Mouse (Mus musculus) c-Kit-negative CD71-positive TER-119-positive erythroid progenitor cells, embryonic 14.5 days (primary cell): ENCODE data around the gene Gm36210.
A peak's percentile ranks its signal among the peaks of the same experiment; 100 is the strongest.
"Not testable (repeated sequence)": the region's sequence is repeated elsewhere in the genome, so short reads cannot be mapped to it uniquely, and the experiment has no call there.

Source experiments
- DNase-seq: peaks from one replicate; pipeline ENCODE4 v3.0.0-alpha.2; 2013; ENCODE audit warnings: low read depth, low spot score

Gm36210 gene

GRCm38 (mm10) chr7:4886680-4887079, 19.6 kb downstream of the Gm36210 start:
- DNase-seq, result no peak

- not testable (repeated sequence) for DNase-seq
These were observed 27.3 kb downstream of the Gm36210 start for GRCm38 (mm10) chr7:4879036-4879435.

- DNase-seq, result no peak
These were observed 28.1 kb downstream of the Gm36210 start for GRCm38 (mm10) chr7:4878186-4878585.

DNA sequence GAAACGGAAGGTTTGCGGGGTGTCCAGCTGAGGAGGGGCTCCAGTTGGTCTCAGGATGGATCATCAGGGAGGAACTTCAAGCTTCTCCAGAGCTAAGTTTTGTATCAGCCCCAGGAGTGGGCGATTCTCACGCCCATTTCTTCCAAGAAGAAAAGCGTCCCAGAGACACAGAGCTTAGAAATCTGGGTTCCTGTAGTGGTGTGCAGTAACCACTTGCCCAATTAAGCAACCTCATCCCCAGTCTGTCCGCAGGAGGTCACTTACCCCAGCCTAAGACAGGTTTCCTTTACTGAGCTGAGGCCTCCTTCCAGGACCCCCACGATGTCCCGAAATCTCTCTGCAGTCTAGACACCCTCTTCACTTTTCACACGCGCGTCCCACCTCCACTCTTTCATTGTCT, 29.1 kb downstream of the Gm36210 start:
- DNase-seq, result no peak

GRCm38 (mm10) chr7:4876753-4877221, 29.5 kb downstream of the Gm36210 start, which contains the start of gene Isoc2a:
TSS of gene Isoc2a (plus strand) at chr7:4877153.
- DNase-seq, result peak; percentile 86

DNA sequence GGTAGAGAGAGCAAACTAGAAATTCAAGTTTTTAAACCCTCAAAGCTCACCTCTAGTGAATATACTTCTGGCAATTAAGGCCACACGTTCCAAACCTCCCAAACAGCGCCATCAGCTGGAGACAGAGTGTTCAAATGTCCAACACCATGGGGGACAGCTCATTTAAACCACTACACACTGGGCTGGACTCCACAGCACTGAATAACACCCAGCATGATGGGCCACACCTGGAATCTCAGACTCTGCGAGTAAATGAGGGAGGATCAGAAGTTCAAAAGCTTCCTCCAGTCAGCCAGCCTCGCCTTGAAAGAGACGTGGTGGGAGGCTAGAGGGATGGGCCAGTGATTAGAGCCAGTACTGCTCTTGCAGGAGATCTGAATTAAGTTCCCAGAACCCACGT, 36.2 kb downstream of the Gm36210 start, which contains the start of gene Isoc2b:
Gene Isoc2b, minus strand, starts transcription at position 126 of the 400 bp plus-strand sequence.
- no peak for DNase-seq

DNA sequence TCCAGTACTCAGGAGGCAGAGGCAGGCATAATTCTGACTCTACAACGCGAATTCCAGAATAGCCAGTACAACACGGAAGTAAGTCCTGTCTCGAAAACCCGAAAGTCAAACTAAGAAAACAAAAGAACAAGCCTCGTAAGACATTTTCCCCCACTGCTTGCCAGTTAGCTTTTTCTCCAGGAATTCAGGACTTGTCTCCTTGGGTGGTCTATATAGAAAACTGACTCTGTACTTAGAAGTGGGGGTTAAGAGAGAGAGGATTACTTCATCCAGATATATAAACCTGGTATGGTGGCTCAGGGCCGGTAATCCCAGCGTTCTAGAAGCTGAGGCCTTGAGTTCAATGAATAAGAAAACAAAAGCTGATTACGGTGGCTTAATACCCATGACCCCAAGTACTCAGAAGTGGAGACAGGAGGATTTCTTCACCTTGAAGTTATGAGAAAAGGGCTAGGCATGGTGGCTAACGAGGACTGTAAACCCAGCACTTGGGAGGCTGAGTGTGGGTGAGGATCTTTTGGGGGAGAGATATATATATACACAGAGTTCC, 39.6 kb downstream of the Gm36210 start:
- DNase-seq, result no peak

- peak; percentile 97 for DNase-seq
These were observed 40.5 kb downstream of the Gm36210 start for GRCm38 (mm10) chr7:4865579-4866493.

- no peak for DNase-seq
These were observed 41.2 kb downstream of the Gm36210 start for GRCm38 (mm10) chr7:4865090-4865489.

DNA sequence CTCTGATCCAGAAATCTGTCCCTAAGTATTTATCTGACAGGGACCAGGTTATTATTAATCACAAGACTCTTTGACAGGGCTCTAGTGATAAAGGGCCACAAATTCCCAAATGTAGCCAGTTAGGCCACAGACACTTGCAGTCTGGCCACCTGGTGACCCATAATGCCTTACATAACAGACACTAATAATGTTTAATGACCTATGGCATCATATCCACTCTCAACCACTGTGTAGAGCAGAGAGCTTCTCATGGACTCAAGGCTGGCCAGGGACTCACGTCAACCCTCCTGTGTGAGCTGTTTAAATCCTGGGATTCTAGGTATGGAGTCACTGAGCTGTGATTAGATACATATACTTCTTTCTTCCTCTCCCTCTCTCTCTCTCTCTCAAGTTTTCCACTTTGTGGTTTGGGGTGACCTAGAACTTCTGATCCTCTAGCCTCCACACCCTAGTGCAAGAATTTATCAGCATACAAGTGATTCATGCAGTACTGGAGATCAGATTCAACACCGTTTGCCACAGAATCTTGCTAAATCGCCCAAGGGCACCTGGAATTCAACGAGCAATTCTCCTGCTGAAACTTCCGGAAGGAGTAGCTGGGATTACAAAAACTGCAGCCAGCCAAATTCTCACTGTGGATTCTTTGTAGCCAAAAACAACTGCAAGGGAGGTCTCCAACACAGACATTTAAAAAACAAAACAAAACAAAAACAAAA, 42.0 kb downstream of the Gm36210 start:
- no peak for DNase-seq

- DNase-seq, result no peak
These were observed 42.7 kb downstream of the Gm36210 start for GRCm38 (mm10) chr7:4863541-4864080.

GRCm38 (mm10) chr7:4863041-4863440, 43.3 kb downstream of the Gm36210 start:
- no peak for DNase-seq

DNA sequence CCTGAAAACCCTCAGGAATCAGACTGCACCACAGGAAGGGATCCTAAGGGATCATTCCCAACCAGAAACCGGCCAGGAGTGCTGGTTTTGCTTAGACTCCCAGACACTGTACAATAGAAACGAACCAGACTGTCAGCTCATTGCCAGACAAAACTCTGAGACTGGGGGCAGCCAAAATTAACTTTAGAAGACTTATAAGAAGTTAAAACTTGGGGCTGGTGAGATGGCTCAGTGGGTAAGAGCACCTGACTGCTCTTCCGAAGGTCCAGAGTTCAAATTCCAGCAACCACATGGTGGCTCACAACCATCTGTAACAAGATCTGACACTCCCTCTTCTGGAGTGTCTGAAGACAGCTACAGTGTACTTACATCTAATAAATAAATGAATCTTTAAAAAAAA, 45.4 kb downstream of the Gm36210 start:
- not testable (repeated sequence) for DNase-seq

- DNase-seq, result no peak
These were observed 46.8 kb downstream of the Gm36210 start for GRCm38 (mm10) chr7:4859418-4859978.

DNA sequence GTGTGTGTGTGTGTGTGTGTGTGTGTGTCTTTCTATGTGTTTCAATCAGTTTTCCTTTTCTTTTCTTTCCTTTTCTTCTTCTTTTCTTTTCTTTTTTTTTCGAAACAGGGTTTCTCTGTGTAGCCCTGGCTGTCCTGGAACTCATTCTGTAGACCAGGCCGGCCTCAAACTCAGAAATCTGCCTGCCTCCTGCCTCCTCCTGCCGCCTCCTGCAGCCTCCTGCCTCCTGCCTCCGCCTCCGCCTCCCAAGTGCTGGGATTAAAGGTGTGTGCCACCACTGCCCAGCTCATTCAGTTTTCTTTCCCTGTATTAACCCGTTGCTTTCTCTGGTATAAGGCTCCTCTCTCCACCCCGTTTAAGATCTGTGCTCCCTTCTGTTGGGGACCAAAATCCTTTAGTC, 49.0 kb downstream of the Gm36210 start:
- DNase-seq, result no peak

- no peak for DNase-seq
These were observed 49.8 kb downstream of the Gm36210 start for GRCm38 (mm10) chr7:4856508-4856907.

GRCm38 (mm10) chr7:4853613-4854012, 52.7 kb downstream of the Gm36210 start:
- no peak for DNase-seq

GRCm38 (mm10) chr7:4851315-4851688, 55.0 kb downstream of the Gm36210 start:
- DNase-seq, result no peak

GRCm38 (mm10) chr7:4850621-4851314, 55.5 kb downstream of the Gm36210 start:
- DNase-seq, result no peak

GRCm38 (mm10) chr7:4849372-4849771, 56.9 kb downstream of the Gm36210 start:
- DNase-seq, result no peak
